Mouse (Mus musculus): ENCODE measurements at regions not wholly inside any gene's neighbourhood (a gene's known extent, or its start where the extent isn't known, plus 50 kb on each side); places are given as distances from the start of the nearest gene placed in this dataset.

DNA sequence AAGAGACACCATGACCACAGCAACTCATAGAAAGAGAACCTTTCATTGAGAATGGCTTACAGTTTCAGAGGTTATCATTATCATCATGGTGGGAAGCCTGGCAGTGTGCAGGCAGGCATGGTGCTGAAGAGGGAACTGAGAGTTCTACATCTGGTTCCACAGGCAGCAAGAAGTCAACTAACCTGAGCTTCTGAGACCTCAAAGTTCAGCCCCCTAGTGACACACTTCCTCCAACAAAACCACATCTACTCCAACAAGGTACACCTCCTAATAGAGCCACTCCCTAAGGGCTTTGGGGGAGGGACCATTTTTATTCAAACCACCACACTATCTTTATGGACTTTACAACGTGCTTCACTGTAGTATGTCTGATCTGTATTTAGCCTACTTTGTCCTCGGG is 67.8 kb upstream of the Thy1 start:
- no peak for TF ChIP-seq HCFC1 (IDR thresholded peaks at IDR 0.05; ENCODE audit: borderline replicate concordance, insufficient read depth, low read length)
- no peak for TF ChIP-seq ZNF384 (IDR thresholded peaks at IDR 0.05; ENCODE audit: low read depth, low read length)
- TF ChIP-seq ZC3H11A (IDR thresholded peaks at IDR 0.05; ENCODE audit: borderline replicate concordance, low read depth, low read length) = no peak
